ENCODE assay signal across 19 mouse cellular contexts in the genomic region with DNA sequence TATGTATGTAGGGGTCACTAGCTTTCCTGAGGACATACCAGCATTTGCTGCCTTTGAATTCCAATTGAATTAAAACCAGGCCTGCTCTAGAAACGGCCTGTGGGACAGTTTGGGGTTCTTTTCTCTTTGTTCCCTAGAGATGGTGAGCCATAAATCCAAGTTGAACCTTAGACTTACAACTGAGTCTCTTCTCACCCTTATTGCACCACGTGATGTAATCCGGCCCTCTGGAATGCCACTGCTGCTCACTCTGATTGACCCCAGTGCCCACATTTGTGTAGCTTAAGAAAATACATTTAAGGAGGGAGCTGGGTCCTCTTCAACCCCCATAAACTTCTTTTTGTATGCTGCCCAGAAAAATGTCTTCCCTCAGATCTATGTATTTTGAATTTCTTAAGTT. TPM values are rescaled to one million over a fixed set of nuclear protein-coding genes. Genes with fewer than 3 reads are reported as not detected.
DNase-seq lines count a peak whose midpoint lies in the region; ATAC-seq lines count a peak whose summit lies in the region.
"Had no signal": no experiment of that assay in that cellular context is flagged by ENCODE, and none has a peak within 500 bp of the region (broad histone marks: within the 10 kb centered on the region; RNA-seq: fewer than 3 reads in every experiment).

No protein-coding gene starts in this region.

- no peaks in the 10 kb centered on the region for H3K27me3 ChIP-seq in kidney, embryonic 14.5 days (ENCODE audit: control insufficient read depth, insufficient read depth, low read length)
- no peaks in the 10 kb centered on the region for H3K27me3 ChIP-seq in embryonic facial prominence, embryonic 13.5 days
- no peaks in the 10 kb centered on the region for H3K27me3 ChIP-seq in limb, embryonic 13.5 days
- H3K27me3 ChIP-seq: embryonic facial prominence, embryonic 12.5 days; liver, embryonic 15.5 days; neural tube, embryonic 15.5 days; Patski; stomach, embryonic 15.5 days had no signal

- no peak overlapping the region; the same call in none of the 2 replicates for H3K27ac ChIP-seq in kidney, embryonic 14.5 days (ENCODE audit: low read depth, low read length)
- H3K27ac ChIP-seq in embryonic facial prominence, embryonic 13.5 days = peak overlapping the region; percentile 33; the same call in 1 of the 2 replicates
- peak overlapping the region; percentile 22; the same call in 1 of the 2 replicates for H3K27ac ChIP-seq in limb, embryonic 13.5 days
- H3K27ac ChIP-seq: embryonic facial prominence, embryonic 12.5 days; liver, embryonic 15.5 days; neural tube, embryonic 15.5 days; stomach, embryonic 15.5 days had no signal

- no peaks in the 10 kb centered on the region for H3K9me3 ChIP-seq in kidney, embryonic 14.5 days (ENCODE audit: control insufficient read depth, low read length)
- H3K9me3 ChIP-seq in embryonic facial prominence, embryonic 13.5 days = no peaks in the 10 kb centered on the region
- H3K9me3 ChIP-seq in limb, embryonic 13.5 days = no peaks in the 10 kb centered on the region
- H3K9me3 ChIP-seq: embryonic facial prominence, embryonic 12.5 days; liver, embryonic 15.5 days; neural tube, embryonic 15.5 days; stomach, embryonic 15.5 days had no signal

- 0 out of 2 replicates have a peak, but pooled peaks have one; percentile 61 for ATAC-seq in kidney, embryonic 14.5 days (ENCODE audit: low FRiP score, low TSS enrichment)
- no peak for ATAC-seq in embryonic facial prominence, embryonic 13.5 days (ENCODE audit: insufficient number of reproducible peaks, insufficient read depth, low FRiP score, low TSS enrichment, low read depth)
- no peak for ATAC-seq in limb, embryonic 13.5 days (ENCODE audit: low FRiP score, low read depth)
- ATAC-seq: forebrain, embryonic 16.5 days; lung, postnatal 0 days; Patski had no signal

- H3K4me1 ChIP-seq in kidney, embryonic 14.5 days (ENCODE audit: control insufficient read depth, insufficient read depth, low read length) = peaks cover 20% of the 10 kb centered on the region
- peaks cover 20% of the 10 kb centered on the region for H3K4me1 ChIP-seq in embryonic facial prominence, embryonic 13.5 days
- H3K4me1 ChIP-seq in limb, embryonic 13.5 days = peaks cover 45% of the 10 kb centered on the region

- no peaks in the 10 kb centered on the region for H3K36me3 ChIP-seq in kidney, embryonic 14.5 days (ENCODE audit: control insufficient read depth, insufficient read depth, low read length)
- H3K36me3 ChIP-seq in embryonic facial prominence, embryonic 13.5 days = no peaks in the 10 kb centered on the region
- no peaks in the 10 kb centered on the region for H3K36me3 ChIP-seq in limb, embryonic 13.5 days
- H3K36me3 ChIP-seq: embryonic facial prominence, embryonic 12.5 days; liver, embryonic 15.5 days; neural tube, embryonic 15.5 days; stomach, embryonic 15.5 days had no signal

- WGBS in kidney, embryonic 14.5 days = 17% methylated on average over 3 of the region's 3 CpGs
- WGBS in embryonic facial prominence, embryonic 13.5 days = 27% methylated on average over 3 of the region's 3 CpGs
- WGBS in limb, embryonic 13.5 days = 11% methylated on average over 3 of the region's 3 CpGs

- H3K4me3 ChIP-seq in kidney, embryonic 14.5 days (ENCODE audit: low read length) = no peak overlapping the region
- H3K4me3 ChIP-seq in embryonic facial prominence, embryonic 13.5 days = no peak overlapping the region
- H3K4me3 ChIP-seq in limb, embryonic 13.5 days = no peak overlapping the region
- H3K4me3 ChIP-seq: embryonic facial prominence, embryonic 12.5 days; liver, embryonic 15.5 days; neural tube, embryonic 15.5 days; stomach, embryonic 15.5 days had no signal

- DNase-seq in kidney, adult 11 months = no peak
- peak; percentile 61 for DNase-seq in NIH3T3 (ENCODE audit: low read depth)
- DNase-seq in cerebellum, postnatal 10 days = no peak
- no peak for DNase-seq in lung, postnatal 36 days
- DNase-seq: adrenal gland, postnatal 25 days; cerebellum, adult 11 months; gastrocnemius, postnatal 36 days; midbrain, embryonic 14.5 days; thymus, postnatal 25 days had no signal

- H3K4me2 ChIP-seq in kidney, embryonic 14.5 days (replicated peaks; ENCODE audit: low read depth, low read length) = no peak overlapping the region
- no peak overlapping the region for H3K4me2 ChIP-seq in embryonic facial prominence, embryonic 13.5 days
- no peak overlapping the region for H3K4me2 ChIP-seq in limb, embryonic 13.5 days (replicated peaks)
- H3K4me2 ChIP-seq: embryonic facial prominence, embryonic 12.5 days; liver, embryonic 15.5 days; neural tube, embryonic 15.5 days; stomach, embryonic 15.5 days had no signal

- H3K9ac ChIP-seq in kidney, embryonic 14.5 days (ENCODE audit: low read depth, low read length) = no peak overlapping the region
- H3K9ac ChIP-seq in embryonic facial prominence, embryonic 13.5 days = no peak overlapping the region
- no peak overlapping the region for H3K9ac ChIP-seq in limb, embryonic 13.5 days
- H3K9ac ChIP-seq: embryonic facial prominence, embryonic 12.5 days; liver, embryonic 15.5 days; neural tube, embryonic 15.5 days; stomach, embryonic 15.5 days had no signal

RNA-seq across cellular contexts. Expression of gene Mgst2, which starts 57.3 kb away (rescaled TPM):
- polyA plus RNA-seq in kidney, embryonic 14.5 days (2014; fragmentation: Nextera tagmentation; extraction: Ambion mirVana) = 0.51 and 0.99 TPM in 2 replicates
- 1.3 and 2.1 TPM in 2 replicates for polyA plus RNA-seq in embryonic facial prominence, embryonic 13.5 days (2015; fragmentation: Nextera tagmentation; extraction: Ambion mirVana)
- polyA plus RNA-seq in limb, embryonic 13.5 days (2015; fragmentation: Nextera tagmentation; extraction: Ambion mirVana) = 1.9 TPM in 2 replicates
